Mouse (Mus musculus) liver, embryonic 11.5 days (tissue): ENCODE measurements around the gene Serping1. TPM values are rescaled to one million over a fixed set of nuclear protein-coding genes. Genes with fewer than 3 reads are reported as not detected.

ENCODE experiments used
- ATAC-seq: fragments of 200-750 bp; cut with Nextera tagmentation; replicated peaks from 2 replicates; pipeline ENCODE4 v1.8.0; 2017; ENCODE audit warnings: moderate number of reproducible peaks, mild to moderate bottlenecking, moderate TSS enrichment, moderate library complexity; ENCODE audit not compliant: low FRiP score
- DNase-seq: peaks from one replicate; pipeline ENCODE4 v3.0.0-alpha.2; 2017; ENCODE audit warnings: low spot score
- H3K27ac ChIP-seq: fragments of 300-500 bp; sonication (generic); 2 replicates; pipeline ENCODE4 v1.5.1; 2014; ENCODE audit warnings: mild to moderate bottlenecking, low read depth, low read length, control low read depth
- H3K27me3 ChIP-seq: fragments of 300-500 bp; sonication (generic); replicated peaks from 2 replicates; pipeline ENCODE4 v1.6.1; 2014; ENCODE audit warnings: low read length, mixed read lengths; ENCODE audit not compliant: control insufficient read depth, insufficient read depth
- H3K36me3 ChIP-seq: fragments of 300-500 bp; sonication (generic); 2 replicates; pipeline ENCODE4 v1.6.1; 2014; ENCODE audit warnings: mild to moderate bottlenecking, low read length, moderate library complexity, mixed read lengths; ENCODE audit not compliant: control insufficient read depth, insufficient read depth
- H3K4me1 ChIP-seq: fragments of 300-500 bp; sonication (generic); replicated peaks from 2 replicates; pipeline ENCODE4 v1.6.1; 2014; ENCODE audit warnings: low read length, mixed read lengths; ENCODE audit not compliant: control insufficient read depth, insufficient read depth
- H3K4me2 ChIP-seq: fragments of 300-500 bp; sonication (generic); 2 replicates; pipeline ENCODE4 v1.6.1; 2014; ENCODE audit warnings: mild to moderate bottlenecking, control low read depth, moderate library complexity
- H3K4me3 ChIP-seq: fragments of 300-500 bp; sonication (generic); 2 replicates; pipeline ENCODE4 v1.5.1; 2014; ENCODE audit warnings: low read depth, low read length, control low read depth
- H3K9ac ChIP-seq: fragments of 300-500 bp; sonication (generic); 2 replicates; pipeline ENCODE4 v1.6.1; 2014; ENCODE audit warnings: low read depth, low read length, control low read depth
- H3K9me3 ChIP-seq: fragments of 300-500 bp; sonication (generic); 2 replicates; pipeline ENCODE4 v1.6.1; 2016; ENCODE audit warnings: low read length, inconsistent platforms, mixed read lengths; ENCODE audit not compliant: control insufficient read depth
- WGBS: fragments of 180-500 bp; shearing (Covaris S2); extraction: QIAGEN DNeasy Blood & Tissue Kit; methylation state at CpG from one replicate; pipeline ENCODE4 v1.1.7; 2014; 5-methylcytosine and 5-hydroxymethylcytosine counted together
- polyA plus RNA-seq: library from polyadenylated mRNA; unstranded; fragments of >200 nt; fragmentation: Nextera tagmentation; extraction: Ambion mirVana; gene quantifications from 2 replicates; pipeline ENCODE4 v1.2.1, GENCODE M21; 2014

Gene Serping1
- polyA plus RNA-seq, 1 experiment from 2014 or later, result 38.4 TPM

DNA sequence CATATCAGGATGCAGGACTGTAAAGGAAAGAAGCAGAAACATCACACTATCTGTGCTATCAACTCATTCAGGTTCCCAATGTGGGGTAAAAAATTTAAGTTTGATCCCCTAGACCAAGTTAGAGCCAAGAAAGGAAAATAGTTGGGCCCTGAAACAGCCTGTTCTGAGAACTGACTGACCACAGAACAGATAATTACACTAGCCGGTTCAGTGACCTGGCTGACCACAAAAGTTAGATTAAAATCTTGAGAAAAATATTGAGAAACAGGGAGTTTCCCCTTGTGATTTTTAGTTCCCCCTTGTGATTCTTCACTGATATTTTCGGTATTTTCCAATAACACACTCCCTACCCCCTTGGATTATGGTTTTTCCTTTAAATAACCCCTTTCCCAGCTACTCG is 18.6 kb upstream of the Serping1 start:
- Histone ChIP-seq H3K27ac (no peak overlapping the region), H3K4me3 (no peak overlapping the region)

DNA sequence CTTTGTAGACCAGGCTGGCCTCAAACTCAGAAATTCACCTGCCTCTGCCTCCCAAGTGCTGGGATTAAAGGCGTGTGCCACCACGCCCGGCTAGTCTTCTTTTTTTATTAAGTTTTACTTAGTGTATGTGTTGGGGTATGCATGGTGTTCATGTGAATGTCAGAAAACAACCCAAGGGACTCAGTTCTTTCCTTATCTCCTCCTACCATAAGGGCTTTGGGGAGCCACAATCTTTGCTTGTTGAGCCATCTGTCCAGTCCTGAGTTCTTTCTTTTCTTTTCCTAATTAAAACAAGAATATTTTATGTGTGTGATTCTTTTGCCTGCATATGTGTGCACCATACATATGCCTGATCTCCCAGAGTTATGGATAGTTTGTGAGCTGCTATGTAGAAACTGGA is 17.9 kb upstream of the Serping1 start:
- H3K9ac ChIP-seq, result no peak overlapping the region
- H3K4me1 ChIP-seq, result peaks cover 12% of the 10 kb centered on the region
- WGBS, result 63% methylated on average over 3 of the region's 3 CpGs
- H3K36me3 ChIP-seq, result no peaks in the 10 kb centered on the region
- ATAC-seq (peak; percentile 78), DNase-seq (no peak)
- H3K27me3 ChIP-seq, result peaks cover 3% of the 10 kb centered on the region; the same call in 1 of the 2 replicates
- H3K9me3 ChIP-seq, result peaks cover 3% of the 10 kb centered on the region; the same call in 1 of the 2 replicates
- H3K27ac ChIP-seq, result no peak overlapping the region
- H3K4me2 ChIP-seq, result no peak overlapping the region
- H3K4me3 ChIP-seq, result no peak overlapping the region

More for the DNA sequence above, 18.6 kb upstream of the Serping1 start:
- ATAC-seq (no peak), DNase-seq (no peak)
- no peaks in the 10 kb centered on the region for H3K36me3 ChIP-seq
- no peak overlapping the region for H3K4me2 ChIP-seq
- H3K9ac ChIP-seq, result no peak overlapping the region
- H3K9me3 ChIP-seq, result peaks cover 3% of the 10 kb centered on the region; the same call in 1 of the 2 replicates
- peaks cover 3% of the 10 kb centered on the region; the same call in 1 of the 2 replicates for H3K27me3 ChIP-seq
- H3K4me1 ChIP-seq, result peaks cover 14% of the 10 kb centered on the region
- whole genome bisulfite sequencing, result 55% methylated on average over 3 of the region's 3 CpGs

DNA sequence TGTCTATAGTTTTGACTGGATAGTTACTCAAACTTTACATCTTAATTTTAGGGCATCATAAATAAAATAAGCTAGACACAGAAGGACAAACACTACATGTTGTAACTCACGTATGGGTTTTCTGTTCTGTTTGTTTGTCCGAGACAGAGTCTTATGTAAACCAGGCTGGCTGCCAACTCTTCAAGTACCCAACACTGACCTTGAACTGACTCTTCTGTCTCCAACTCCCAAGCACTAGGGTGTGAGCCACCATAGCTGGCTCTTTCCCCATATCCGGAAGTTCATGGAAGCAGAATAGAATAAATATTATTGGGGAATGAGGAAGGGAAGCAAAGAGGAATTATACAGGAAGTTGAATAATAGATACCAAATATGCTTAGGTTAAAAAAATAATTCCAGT is 17.3 kb upstream of the Serping1 start:
- Histone ChIP-seq H3K4me3 (no peak overlapping the region), H3K4me1 (peaks cover 7% of the 10 kb centered on the region), H3K4me2 (no peak overlapping the region)

DNA sequence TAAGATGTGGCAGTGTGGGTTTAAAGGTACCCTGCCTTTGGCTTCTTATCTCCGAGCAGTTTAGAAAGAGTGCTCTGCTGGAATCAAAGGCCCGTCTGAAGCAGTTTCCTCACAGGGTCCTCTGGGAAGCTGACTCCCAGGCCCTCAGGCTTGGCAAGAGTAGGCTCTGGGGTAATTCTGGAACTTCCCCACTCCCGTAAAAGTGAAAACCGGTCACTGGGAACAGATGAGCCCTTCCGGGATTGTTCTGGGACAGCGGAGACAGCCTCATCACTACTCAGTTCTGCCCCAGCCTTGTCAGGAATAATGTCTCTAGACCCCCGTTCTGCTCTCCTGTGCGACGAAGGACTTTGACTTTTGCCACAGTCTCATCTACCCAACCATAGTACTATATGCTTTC is 15.2 kb upstream of the Serping1 start:
- no peaks in the 10 kb centered on the region for H3K36me3 ChIP-seq
- ATAC-seq (no peak), DNase-seq (no peak)
- H3K27ac ChIP-seq, result no peak overlapping the region
- peaks cover under 1% of the 10 kb centered on the region; the same call in 1 of the 2 replicates for H3K9me3 ChIP-seq
- H3K27me3 ChIP-seq, result peaks cover 3% of the 10 kb centered on the region; the same call in 1 of the 2 replicates
- peaks cover 5% of the 10 kb centered on the region for H3K4me1 ChIP-seq
- H3K4me3 ChIP-seq, result no peak overlapping the region
- WGBS, result 53% methylated on average over 9 of the region's 9 CpGs
- H3K9ac ChIP-seq, result no peak overlapping the region
- no peak overlapping the region for H3K4me2 ChIP-seq

More for the DNA sequence above, 17.3 kb upstream of the Serping1 start:
- ATAC-seq (no peak), DNase-seq (no peak)
- 85% methylated on average over 3 of the region's 3 CpGs for WGBS
- H3K9me3 ChIP-seq, result peaks cover 3% of the 10 kb centered on the region; the same call in 1 of the 2 replicates
- H3K36me3 ChIP-seq, result no peaks in the 10 kb centered on the region
- peaks cover 3% of the 10 kb centered on the region; the same call in 1 of the 2 replicates for H3K27me3 ChIP-seq
- no peak overlapping the region for H3K9ac ChIP-seq
- H3K27ac ChIP-seq, result no peak overlapping the region

DNA sequence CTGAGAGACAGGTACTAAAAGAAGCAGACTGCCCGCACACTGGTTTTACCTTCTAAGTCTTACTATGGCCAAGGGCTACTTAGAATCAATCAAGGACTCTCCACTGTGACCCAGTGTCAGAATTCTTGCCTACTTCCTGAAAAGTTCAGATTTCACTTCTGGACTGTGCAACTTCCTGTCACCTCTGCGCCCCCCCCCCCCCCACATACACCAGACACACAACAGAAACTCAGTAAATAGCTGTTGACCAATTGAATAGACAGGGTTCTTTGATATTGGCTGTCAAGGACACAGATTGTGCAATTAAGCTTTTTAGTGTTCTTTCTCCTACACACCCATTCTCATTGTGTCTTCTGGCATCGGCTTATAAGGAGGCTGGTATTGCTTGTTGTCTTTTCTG is 13.1 kb upstream of the Serping1 start:
- 73% methylated on average over 3 of the region's 3 CpGs for WGBS
- no peak overlapping the region for H3K27ac ChIP-seq
- H3K4me1 ChIP-seq, result peaks cover 6% of the 10 kb centered on the region
- H3K4me2 ChIP-seq, result no peak overlapping the region
- no peaks in the 10 kb centered on the region for H3K9me3 ChIP-seq
- H3K36me3 ChIP-seq, result no peaks in the 10 kb centered on the region
- peaks cover 3% of the 10 kb centered on the region; the same call in 1 of the 2 replicates for H3K27me3 ChIP-seq
- DNase-seq, result no peak
- H3K9ac ChIP-seq, result no peak overlapping the region
- ATAC-seq, result no peak
- H3K4me3 ChIP-seq, result no peak overlapping the region

DNA sequence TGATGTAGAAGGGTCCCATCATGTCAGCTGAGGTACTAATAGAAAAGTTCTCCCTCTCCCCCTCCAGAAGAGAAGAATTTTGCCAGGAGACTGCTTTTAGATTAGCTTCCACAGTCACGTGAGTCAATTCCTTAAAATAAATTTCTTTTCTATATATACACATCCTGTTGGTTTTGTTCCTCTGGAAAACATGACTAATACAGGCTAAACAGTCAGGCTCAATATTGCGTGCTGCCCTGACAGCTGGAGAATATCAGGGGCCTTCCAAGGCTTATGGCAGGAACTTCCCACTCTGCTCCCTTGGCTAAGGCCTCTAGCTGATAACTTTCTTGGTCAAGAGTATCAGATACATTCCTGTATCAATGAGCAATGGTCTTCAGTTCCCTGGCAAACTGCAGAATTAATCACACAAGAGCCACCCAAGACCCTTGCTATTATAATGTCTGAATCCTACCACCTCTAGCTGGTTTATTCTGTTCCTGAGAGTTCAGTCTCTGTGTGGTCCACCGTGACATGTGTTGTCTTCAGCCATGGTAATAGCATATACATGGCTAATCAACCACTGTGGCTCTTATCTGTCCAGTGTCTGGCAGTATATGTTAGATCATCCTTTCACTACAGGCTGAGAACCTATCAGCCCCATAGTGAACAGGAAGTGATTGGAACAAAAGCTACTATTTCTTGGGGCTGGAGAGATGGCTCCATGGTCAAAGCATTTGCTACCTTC is 8.8 kb upstream of the Serping1 start:
- 50% methylated on average over 3 of the region's 3 CpGs for WGBS
- 0 out of 2 replicates have a peak overlapping the region, but pooled peaks have one; percentile 5 for H3K27ac ChIP-seq
- no peak overlapping the region for H3K4me2 ChIP-seq
- no peaks in the 10 kb centered on the region for H3K36me3 ChIP-seq
- H3K4me1 ChIP-seq, result peaks cover 4% of the 10 kb centered on the region
- DNase-seq (no peak), ATAC-seq (0 out of 2 replicates have a peak, but pooled peaks have one; percentile 20)
- H3K9me3 ChIP-seq, result no peaks in the 10 kb centered on the region
- no peak overlapping the region for H3K9ac ChIP-seq
- no peaks in the 10 kb centered on the region; the same call in 1 of the 2 replicates for H3K27me3 ChIP-seq
- H3K4me3 ChIP-seq, result no peak overlapping the region

DNA sequence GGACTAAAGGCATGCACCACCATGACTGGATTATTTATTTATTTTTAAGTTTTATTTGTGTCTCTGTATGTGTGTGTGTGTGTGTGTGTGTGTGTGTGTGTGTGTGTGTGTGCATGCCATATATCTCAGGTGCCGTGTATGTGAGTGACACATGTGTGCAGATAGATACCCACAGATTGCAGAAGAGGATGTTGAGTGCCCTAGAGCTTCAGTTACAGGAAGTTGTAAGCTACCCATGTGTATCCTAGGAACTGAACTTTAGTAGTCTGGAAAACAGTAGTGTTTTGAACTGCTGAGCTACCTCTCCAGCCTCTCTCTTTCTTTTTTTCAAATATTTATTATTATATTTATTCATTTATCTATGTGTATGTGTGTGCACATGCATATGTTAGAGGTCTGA is 8.1 kb upstream of the Serping1 start:
- Histone ChIP-seq H3K4me2 (no peak overlapping the region), H3K36me3 (no peaks in the 10 kb centered on the region), H3K27me3 (no peaks in the 10 kb centered on the region; the same call in 1 of the 2 replicates), H3K4me3 (no peak overlapping the region), H3K4me1 (peaks cover 4% of the 10 kb centered on the region), H3K27ac (no peak overlapping the region), H3K9ac (no peak overlapping the region), H3K9me3 (no peaks in the 10 kb centered on the region)
- ATAC-seq (no peak), DNase-seq (no peak)
- 63% methylated on average over 1 of the region's 1 CpGs for WGBS

DNA sequence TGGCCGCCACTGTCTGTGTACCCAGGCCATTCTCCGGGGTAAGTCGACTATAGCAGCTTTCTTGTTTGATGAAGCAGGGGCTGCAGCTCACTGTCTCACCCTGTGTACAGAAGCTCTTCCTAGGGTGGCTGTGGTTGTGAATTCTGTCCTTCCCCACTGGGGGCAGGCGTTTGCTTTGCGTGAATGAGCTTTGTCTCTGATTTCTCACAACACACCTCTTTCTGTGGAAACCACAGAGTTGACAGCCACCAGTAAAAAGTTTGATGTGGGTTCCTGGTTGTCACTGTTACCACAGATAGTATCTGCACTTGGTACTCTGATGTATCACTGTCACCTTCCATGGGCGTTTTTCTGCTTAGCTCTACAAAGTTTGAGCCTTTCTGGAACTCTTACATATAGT is 4.0 kb upstream of the Serping1 start:
- ATAC-seq, result no peak
- DNase-seq, result no peak

DNA sequence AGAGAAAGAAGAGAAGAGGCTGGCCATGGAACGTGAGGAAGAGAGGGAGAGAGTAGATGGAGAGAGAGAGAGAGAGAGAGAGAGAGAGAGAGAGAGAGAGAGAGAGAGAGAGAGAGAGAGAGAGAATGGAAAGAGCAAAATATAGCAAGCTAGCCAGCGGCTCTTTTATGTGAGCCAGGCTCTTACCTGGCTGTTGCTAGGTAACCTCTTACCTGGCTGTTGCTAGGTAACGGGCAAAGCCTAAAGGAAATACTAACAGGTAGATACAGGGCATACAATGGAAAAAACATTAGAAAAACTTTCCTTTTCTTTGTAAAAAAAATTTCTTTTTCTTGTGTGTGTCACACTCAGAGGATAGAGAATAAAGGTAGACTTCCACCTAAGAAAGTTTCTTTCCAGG is 2.5 kb upstream of the Serping1 start:
- H3K4me3 ChIP-seq, result no peak overlapping the region
- 57% methylated on average over 3 of the region's 3 CpGs for WGBS
- no peak overlapping the region for H3K9ac ChIP-seq
- H3K4me1 ChIP-seq, result peaks cover 6% of the 10 kb centered on the region; the same call in 1 of the 2 replicates
- ATAC-seq, result no peak
- no peaks in the 10 kb centered on the region for H3K9me3 ChIP-seq
- H3K27ac ChIP-seq, result no peak overlapping the region
- no peaks in the 10 kb centered on the region for H3K36me3 ChIP-seq
- DNase-seq, result no peak
- no peak overlapping the region for H3K4me2 ChIP-seq
- no peaks in the 10 kb centered on the region; the same call in none of the 2 replicates for H3K27me3 ChIP-seq

More for the DNA sequence above, 4.0 kb upstream of the Serping1 start:
- Histone ChIP-seq H3K36me3 (no peaks in the 10 kb centered on the region), H3K4me3 (no peak overlapping the region), H3K4me1 (peaks cover 5% of the 10 kb centered on the region), H3K27ac (no peak overlapping the region), H3K27me3 (no peaks in the 10 kb centered on the region; the same call in none of the 2 replicates), H3K4me2 (no peak overlapping the region), H3K9me3 (no peaks in the 10 kb centered on the region), H3K9ac (no peak overlapping the region)
- 38% methylated on average over 6 of the region's 6 CpGs for WGBS
